Mouse (Mus musculus) naive thymus-derived CD4-positive, alpha-beta T cell, adult 2 months (primary cell): ENCODE data around the gene Ppard.
A peak's percentile ranks its signal among the peaks of the same experiment; 100 is the strongest.

Experiments used
- DNase-seq: peaks from one replicate; pipeline ENCODE4 v3.0.0-alpha.2; 2011; ENCODE audit warnings: low read depth

Ppard gene

DNA sequence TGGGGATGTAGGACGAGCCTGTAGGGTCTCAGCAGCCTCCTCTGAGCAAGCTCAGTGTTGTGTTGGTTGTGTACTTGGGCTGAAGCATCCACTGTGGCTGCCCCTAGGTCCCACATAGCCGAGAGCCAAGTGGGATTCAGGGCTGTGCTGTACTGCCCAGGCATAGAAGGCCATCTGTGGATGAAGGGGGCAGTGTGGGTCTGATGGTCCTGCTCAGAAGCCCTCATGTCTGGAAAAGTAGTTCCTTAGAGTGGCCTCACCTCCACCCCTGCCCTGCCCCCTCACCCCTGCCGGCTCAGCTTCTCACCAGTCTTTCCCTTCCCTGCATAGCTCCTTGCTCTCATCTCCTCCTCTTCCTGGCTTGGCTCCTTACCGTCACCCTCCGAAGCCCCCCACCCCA lies 23.2 kb downstream of the Ppard start:
- no peak for DNase-seq

- peak; percentile 94 for DNase-seq
Observed at GRCm38 (mm10) chr17:28256651-28257328, 24.3 kb downstream of the Ppard start.

GRCm38 (mm10) chr17:28258325-28258724 lies 25.8 kb downstream of the Ppard start:
- no peak for DNase-seq

DNA sequence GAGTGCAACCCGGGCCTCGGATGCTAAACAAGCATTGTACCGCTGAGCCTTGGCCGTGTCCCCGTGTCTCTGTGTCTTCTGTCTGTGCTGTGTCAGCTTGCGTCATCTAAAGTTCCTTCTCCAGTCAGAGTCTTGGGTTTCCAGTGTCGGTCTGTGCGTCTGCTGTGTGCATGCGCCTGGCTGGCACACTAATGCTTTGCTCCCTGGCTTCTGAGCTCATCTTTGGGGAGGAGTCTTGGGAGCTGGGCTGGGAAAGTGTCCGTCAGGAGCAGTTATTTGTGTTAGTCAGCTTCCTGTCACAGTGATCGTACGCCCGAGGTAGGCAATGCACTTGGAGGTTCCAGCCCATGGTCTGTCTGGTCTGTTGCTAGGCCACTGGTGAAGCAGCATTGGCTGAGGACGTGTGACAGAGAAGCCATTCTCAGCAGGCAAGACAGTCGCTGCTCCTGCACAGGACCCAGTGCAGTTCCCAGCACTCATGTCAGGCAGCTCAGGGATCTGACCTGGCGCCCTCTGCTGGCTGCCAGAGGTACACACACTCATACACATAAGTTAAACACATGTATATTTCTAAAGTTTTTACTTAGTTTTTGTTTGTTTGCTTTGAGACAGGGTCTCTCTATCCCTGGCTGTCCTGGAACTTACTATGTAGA lies 27.5 kb downstream of the Ppard start:
- DNase-seq: peak; percentile 66

DNA sequence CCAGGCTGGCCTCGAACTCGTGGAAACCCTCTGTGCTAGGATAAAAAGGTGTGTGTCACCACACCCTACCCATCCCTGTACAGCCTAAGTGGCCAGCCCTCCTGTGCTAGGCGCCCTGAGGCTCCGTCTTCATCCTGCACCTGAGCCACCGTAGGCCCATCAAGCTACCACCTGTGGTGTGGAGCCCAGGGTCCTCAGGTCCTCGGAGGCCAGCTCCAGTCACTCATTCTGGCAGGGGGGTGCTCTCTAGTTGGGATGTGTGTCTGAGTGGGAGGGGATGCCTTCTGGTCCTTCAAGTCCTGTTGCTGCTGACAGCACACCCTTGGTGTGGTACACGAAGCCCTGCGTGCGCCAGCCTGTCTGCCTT lies 28.0 kb downstream of the Ppard start:
- no peak for DNase-seq

GRCm38 (mm10) chr17:28261795-28262194 lies 29.3 kb downstream of the Ppard start:
- DNase-seq: no peak

- DNase-seq: no peak
Observed at GRCm38 (mm10) chr17:28263181-28263894, 30.8 kb downstream of the Ppard start.

- DNase-seq: no peak
Observed at GRCm38 (mm10) chr17:28267251-28267650, 34.8 kb downstream of the Ppard start.

- DNase-seq: no peak
Observed at GRCm38 (mm10) chr17:28270165-28270564, 37.7 kb downstream of the Ppard start.

DNA sequence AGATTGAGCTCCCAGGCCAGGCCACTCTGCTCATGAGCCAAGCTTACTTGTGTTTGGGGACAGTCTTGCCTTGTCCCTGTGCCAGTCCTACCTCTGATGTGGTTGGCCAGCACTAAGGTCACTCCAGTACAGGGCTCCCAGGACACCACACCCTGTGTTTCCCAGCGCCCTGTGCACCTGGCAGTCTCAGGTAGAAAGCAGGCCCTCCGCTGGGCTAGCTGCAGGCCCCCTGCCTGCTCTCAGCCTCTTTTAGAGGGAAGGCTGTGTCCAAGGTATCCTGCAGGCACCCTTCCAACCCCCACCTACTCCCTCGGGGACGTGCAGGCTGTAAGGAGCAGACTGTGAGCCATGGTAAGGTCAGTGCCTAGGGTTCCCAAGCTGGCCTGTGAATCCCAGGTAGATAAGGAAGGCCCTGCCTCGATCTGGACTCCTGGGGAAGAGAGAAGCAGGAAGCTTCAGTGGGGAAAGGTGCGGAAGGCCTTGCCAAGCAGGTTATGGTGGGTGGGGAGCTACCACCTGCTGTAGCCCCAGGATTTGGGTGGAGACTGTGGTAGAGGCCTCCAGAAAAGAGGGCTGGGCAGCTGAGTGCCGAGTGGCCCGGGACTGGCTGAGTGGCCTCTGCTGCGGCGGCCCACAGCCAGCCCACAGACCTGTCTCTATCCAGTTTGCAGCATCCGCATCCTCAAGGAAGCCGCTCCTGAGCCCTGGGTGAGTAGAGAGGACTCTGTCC lies 39.2 kb downstream of the Ppard start:
- no peak for DNase-seq

- DNase-seq: no peak
Observed at GRCm38 (mm10) chr17:28272281-28272680, 39.8 kb downstream of the Ppard start.

- no peak for DNase-seq
Observed at GRCm38 (mm10) chr17:28272837-28273236, 40.3 kb downstream of the Ppard start.

- no peak for DNase-seq
Observed at GRCm38 (mm10) chr17:28274739-28275138, 42.2 kb downstream of the Ppard start.

GRCm38 (mm10) chr17:28277226-28277625 lies 44.7 kb downstream of the Ppard start:
- no peak for DNase-seq

DNA sequence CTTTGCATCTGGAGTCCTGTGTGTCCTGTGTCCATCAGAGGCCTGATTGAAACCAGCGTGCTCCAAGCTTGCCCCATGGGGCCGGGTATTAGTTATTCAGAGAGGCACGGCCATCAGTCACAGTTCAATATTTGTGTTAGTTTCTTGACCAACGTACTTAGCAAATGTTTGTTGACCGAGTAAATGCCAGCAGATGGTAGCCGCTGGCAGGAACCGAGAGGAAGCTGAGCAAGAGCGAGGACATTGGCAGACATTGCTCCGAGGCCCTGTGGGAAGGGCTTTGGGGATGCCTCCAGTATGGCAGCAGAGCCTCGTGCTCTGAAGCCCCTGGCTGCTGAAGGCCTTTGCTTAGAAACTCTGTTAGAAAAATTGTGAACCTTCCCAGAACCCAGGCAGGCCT lies 45.2 kb downstream of the Ppard start:
- no peak for DNase-seq

- DNase-seq: no peak
Observed at GRCm38 (mm10) chr17:28278156-28278555, 45.7 kb downstream of the Ppard start.

DNA sequence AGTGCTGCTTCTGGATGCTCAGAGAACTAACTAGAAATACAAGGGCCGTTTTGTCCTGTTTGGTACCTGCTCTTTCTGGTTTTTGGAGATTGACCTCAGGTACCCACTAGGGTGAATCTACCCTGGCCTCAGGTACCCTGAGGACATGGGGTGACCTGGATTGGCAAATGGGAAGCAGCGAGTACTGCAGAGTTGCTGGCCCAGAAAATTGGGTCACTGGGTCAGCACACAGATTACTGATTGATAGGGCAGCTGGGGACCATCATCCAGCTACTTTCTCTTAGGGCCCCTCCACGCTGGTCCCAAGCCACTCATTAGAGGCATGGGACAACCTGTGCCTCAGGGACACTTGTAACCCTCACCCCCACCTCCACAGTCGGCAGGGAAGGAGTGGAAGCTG lies 46.7 kb downstream of the Ppard start:
- no peak for DNase-seq

DNA sequence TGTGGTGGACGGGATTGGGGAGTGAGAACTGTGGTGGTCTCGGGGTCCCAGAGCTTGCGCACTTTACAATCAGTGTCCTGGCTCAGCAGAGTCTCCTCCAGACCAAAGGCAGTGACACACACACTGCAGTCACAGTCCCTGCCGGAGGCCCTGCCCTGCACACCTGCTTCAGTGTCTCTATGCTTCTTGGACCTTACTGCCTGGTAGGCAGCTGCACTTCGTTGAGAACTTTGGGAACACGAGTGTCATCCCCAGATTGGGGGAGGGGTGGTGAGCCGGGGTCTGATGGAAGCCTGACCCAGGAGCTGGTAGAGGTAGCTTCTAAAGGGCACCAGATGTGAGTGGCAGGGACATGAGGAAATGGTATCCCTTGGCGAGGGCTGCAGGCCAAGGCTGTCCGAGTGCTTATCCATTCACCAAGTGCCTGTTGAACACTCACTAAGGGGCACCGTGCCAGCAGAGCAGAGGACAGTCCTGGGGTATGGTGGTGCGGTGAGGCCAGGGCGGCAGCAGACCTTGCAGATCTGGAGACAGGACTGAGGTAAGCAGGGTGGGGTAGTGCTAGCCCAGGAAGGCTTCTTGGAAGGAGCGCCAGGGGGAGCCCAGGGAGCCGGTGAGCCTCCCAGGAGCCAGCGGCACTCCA lies 47.4 kb downstream of the Ppard start:
- no peak for DNase-seq

DNA sequence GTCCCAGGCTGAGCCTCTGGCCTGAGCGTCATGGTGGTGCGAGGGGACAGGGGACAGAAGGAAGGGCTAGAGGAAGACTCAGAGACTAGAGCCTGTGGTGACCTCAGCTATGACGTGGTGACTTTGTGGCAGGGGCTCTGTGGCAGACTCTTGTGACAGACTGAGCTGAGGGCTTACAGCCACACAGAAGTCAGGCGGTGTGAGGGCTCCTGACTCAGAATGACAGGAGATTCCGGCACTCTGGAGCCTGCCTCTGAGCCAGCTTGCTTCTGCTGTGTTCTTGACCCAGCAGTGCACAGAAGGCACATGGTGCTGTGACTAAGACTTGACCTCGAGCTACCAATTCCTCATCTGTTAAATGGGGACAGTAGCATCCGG lies 47.9 kb downstream of the Ppard start:
- DNase-seq: no peak

- no peak for DNase-seq
Observed at GRCm38 (mm10) chr17:28280831-28281377, 48.4 kb downstream of the Ppard start.

DNA sequence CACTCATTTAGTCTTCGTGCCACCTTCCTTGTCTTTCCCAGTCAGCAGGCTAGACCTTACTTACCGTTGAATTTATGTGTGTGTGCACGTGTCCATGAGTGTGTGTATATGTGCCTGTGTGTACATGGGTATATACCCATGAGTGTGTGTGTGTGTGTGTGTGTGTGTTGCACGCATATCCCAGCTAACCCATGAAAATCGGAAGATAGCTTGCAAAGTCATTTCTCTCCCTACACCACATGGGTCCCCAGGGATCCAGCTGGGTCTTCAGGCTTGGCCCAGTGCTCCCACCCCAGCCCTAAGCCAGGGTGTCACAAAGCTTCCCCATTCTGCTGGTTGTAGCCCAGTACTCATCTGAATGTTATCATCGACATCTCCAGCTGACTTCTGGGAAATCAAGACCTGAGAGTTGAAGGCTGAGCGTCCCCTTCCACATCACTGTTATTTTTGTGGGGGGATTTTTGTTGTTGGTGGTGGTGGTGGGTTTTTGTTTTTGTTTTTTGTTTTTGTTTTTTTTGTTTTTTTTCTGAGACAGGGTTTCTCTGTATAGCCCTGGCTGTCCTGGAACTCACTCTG lies 49.5 kb downstream of the Ppard start:
- no peak for DNase-seq

DNA sequence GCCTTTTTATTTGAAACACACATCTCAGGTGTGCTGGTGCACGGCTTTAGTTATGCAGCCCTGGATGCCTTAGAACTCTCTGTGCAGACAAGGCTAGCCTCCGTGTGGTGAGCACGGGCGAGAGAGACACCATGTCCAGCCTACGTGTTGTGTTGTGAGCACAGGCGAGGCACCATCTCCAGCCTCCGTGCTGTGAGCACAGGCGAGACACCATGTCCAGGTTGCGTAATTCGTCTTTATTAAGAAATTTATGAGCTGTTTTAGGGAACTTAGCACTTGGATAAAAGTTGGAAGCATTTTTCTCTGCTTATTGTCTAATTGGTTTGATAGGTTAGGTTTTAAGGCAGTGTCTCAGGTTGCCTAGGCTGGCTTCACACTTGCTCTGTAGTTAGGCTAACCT lies 50.7 kb downstream of the Ppard start:
- DNase-seq: no peak
